Mouse (Mus musculus): ENCODE measurements around the gene Yipf2. TPM values are rescaled to one million over a fixed set of nuclear protein-coding genes. Genes with fewer than 3 reads are reported as not detected.

Gene Yipf2
- total and polyA plus RNA-seq, 3 experiments: 16.6 to 21.2 (median 17.5) TPM

DNA sequence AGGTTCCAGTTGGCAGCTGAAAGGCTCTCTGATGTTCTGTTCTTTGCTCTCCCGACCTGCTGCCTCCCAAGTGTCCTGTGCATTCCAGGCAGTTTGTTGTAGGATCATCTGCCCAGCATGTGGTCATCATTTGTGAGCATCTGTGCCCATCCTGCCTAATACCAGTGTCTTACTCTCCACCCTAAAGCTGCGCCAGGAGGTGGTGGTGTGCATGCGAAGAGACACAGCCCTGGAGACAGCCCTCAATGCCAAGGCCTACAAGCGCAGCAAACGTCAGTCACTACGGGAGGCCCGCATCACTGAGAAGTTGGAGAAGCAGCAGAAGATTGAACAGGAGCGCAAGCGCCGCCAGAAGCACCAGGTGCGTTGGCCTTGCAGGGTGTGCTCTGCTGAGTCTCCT, 46.4 kb upstream of the Yipf2 start:
- Histone ChIP-seq H3K27me3 (replicated peaks) (no peaks in the 10 kb centered on the region), H3K4me1 (ENCODE audit: control insufficient read depth in 1 of 2, insufficient read depth in 2 of 2) (no peaks in the 10 kb centered on the region), H3K4me2 (ENCODE audit: insufficient read depth, low read depth, poor library complexity, severe bottlenecking) (no peak overlapping the region), H3K79me2 (replicated peaks; ENCODE audit: control insufficient read depth, extremely low read depth, insufficient read depth, poor library complexity, severe bottlenecking) (no peaks in the 10 kb centered on the region), H3K4me3 (replicated peaks in 1 of 3; ENCODE audit: low read depth in 2 of 3, low read length in 2 of 3, poor library complexity in 1 of 3) (no peak overlapping the region), H3K36me3 (replicated peaks in 1 of 2; ENCODE audit: control insufficient read depth in 1 of 2, insufficient read depth in 1 of 2, low read length in 1 of 2) (peaks cover 91 to 99% of the 10 kb centered on the region in 2 experiments), H3K27ac (ENCODE audit: insufficient read depth, low read depth) (no peak overlapping the region), H3K9ac (ENCODE audit: insufficient read depth, low read depth) (no peak overlapping the region), H3K9me3 (replicated peaks; ENCODE audit: low read length) (no peaks in the 10 kb centered on the region)
- DNase-seq (ENCODE audit: extremely low read depth): no peak
- in situ Hi-C loops (cut with MboI; ENCODE audit: low pct_ligation_motif_present, low pct_unique_long_range_greater_than_20kb, low sequenced_read_pairs) (no loop called here), dilution Hi-C loops (cut with MboI; ENCODE audit: extremely low pct_ligation_motif_present, extremely low pct_unique_long_range_greater_than_20kb, low sequenced_read_pairs) (no loop called here)
- no peak for TF ChIP-seq PAX5 (IDR thresholded peaks at IDR 0.05; ENCODE audit: low read length)
- no peak for TF ChIP-seq KAT2A (IDR thresholded peaks at IDR 0.05; ENCODE audit: insufficient replicate concordance, low read length)
- no peak for TF ChIP-seq MAZ (IDR thresholded peaks at IDR 0.05; ENCODE audit: low read depth, low read length)
- TF ChIP-seq RCOR1 (conservative IDR thresholded peaks at IDR 0.05; ENCODE audit: low read depth, low read length): no peak
- no peak for TF ChIP-seq CHD2 (IDR thresholded peaks at IDR 0.05; ENCODE audit: low read length)
- TF ChIP-seq EP300 (IDR thresholded peaks at IDR 0.05; ENCODE audit: low read length): no peak
- TF ChIP-seq ELF1 (IDR thresholded peaks at IDR 0.05; ENCODE audit: low read depth, low read length): no peak
- TF ChIP-seq MAFK (IDR thresholded peaks at IDR 0.05; ENCODE audit: insufficient replicate concordance, low read length): no peak
- no peak for TF ChIP-seq USF2 (conservative IDR thresholded peaks at IDR 0.05; ENCODE audit: low read depth, low read length)
- TF ChIP-seq CTCF (conservative IDR thresholded peaks at IDR 0.05 in 1 of 2, IDR thresholded peaks at IDR 0.05 in 1 of 2; ENCODE audit: low read depth in 2 of 2, low read length in 2 of 2): no peak

DNA sequence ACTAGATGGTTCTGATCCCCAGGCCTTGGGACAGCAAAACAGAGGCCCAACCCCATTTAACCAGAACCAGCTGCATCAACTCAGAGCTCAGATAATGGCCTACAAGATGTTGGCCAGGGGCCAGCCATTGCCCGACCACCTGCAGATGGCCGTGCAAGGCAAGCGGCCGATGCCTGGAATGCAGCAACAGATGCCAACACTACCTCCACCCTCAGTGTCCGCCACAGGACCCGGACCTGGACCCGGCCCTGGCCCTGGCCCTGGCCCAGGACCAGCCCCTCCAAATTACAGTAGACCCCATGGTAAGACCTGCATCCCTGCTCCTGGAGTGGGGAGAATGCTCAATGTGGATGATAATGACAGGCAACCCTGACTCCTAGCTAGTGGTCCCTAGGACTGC, 43.0 kb upstream of the Yipf2 start:
- DNase-seq (ENCODE audit: extremely low read depth): no peak
- Histone ChIP-seq H3K4me1 (ENCODE audit: control insufficient read depth in 1 of 2, insufficient read depth in 2 of 2) (no peaks in the 10 kb centered on the region), H3K36me3 (replicated peaks in 1 of 2; ENCODE audit: control insufficient read depth in 1 of 2, insufficient read depth in 1 of 2, low read length in 1 of 2) (peaks cover 79 to 97% of the 10 kb centered on the region in 2 experiments), H3K27me3 (replicated peaks) (no peaks in the 10 kb centered on the region), H3K4me2 (ENCODE audit: insufficient read depth, low read depth, poor library complexity, severe bottlenecking) (no peak overlapping the region), H3K79me2 (replicated peaks; ENCODE audit: control insufficient read depth, extremely low read depth, insufficient read depth, poor library complexity, severe bottlenecking) (peaks cover 17% of the 10 kb centered on the region), H3K9me3 (replicated peaks; ENCODE audit: low read length) (no peaks in the 10 kb centered on the region), H3K27ac (ENCODE audit: insufficient read depth, low read depth) (no peak overlapping the region), H3K9ac (ENCODE audit: insufficient read depth, low read depth) (no peak overlapping the region), H3K4me3 (replicated peaks in 1 of 3; ENCODE audit: low read depth in 2 of 3, low read length in 2 of 3, poor library complexity in 1 of 3) (no peak overlapping the region)
- TF ChIP-seq ZNF384 (IDR thresholded peaks at IDR 0.05; ENCODE audit: low read depth, low read length) (no peak), NELFE (IDR thresholded peaks at IDR 0.05; ENCODE audit: low read depth, low read length) (no peak), ETS1 (conservative IDR thresholded peaks at IDR 0.05; ENCODE audit: low read depth, low read length) (no peak), ZKSCAN1 (IDR thresholded peaks at IDR 0.05; ENCODE audit: borderline replicate concordance, low read depth, low read length) (no peak), UBTF (IDR thresholded peaks at IDR 0.05; ENCODE audit: low read depth, low read length) (no peak), POLR2AphosphoS2 (IDR thresholded peaks at IDR 0.05; ENCODE audit: low read depth, low read length) (no peak)
- dilution Hi-C loops (cut with MboI; ENCODE audit: extremely low pct_ligation_motif_present, extremely low pct_unique_long_range_greater_than_20kb, low sequenced_read_pairs) (no loop called here), in situ Hi-C loops (cut with MboI; ENCODE audit: low pct_ligation_motif_present, low pct_unique_long_range_greater_than_20kb, low sequenced_read_pairs) (no loop called here)

Data from CH12.LX (cell line).